Mouse (Mus musculus) neural tube, embryonic 11.5 days (tissue): ENCODE measurements at regions not wholly inside any gene's neighbourhood (a gene's known extent, or its start where the extent isn't known, plus 50 kb on each side); places are given as distances from the start of the nearest gene placed in this dataset.

Experiments used
- ATAC-seq: fragments of 200-750 bp; cut with Nextera tagmentation; 2 replicates; pipeline ENCODE4 v1.8.0; 2017; ENCODE audit warnings: moderate number of reproducible peaks, mild to moderate bottlenecking, moderate TSS enrichment, moderate library complexity; ENCODE audit not compliant: insufficient read depth, low FRiP score, low TSS enrichment
- DNase-seq: peaks from one replicate; pipeline ENCODE4 v3.0.0-alpha.2; 2015; ENCODE audit warnings: low spot score
- H3K27ac ChIP-seq: fragments of 300-500 bp; sonication (generic); 2 replicates; pipeline ENCODE4 v1.5.1; 2014; ENCODE audit warnings: low read depth, mild to moderate bottlenecking, low read length
- H3K27me3 ChIP-seq: fragments of 300-500 bp; sonication (generic); 2 replicates; pipeline ENCODE4 v1.6.1; 2014; ENCODE audit warnings: mild to moderate bottlenecking, low read length, mixed read lengths; ENCODE audit not compliant: control insufficient read depth, insufficient read depth
- H3K36me3 ChIP-seq: fragments of 300-500 bp; sonication (generic); 2 replicates; pipeline ENCODE4 v1.6.1; 2014; ENCODE audit warnings: mild to moderate bottlenecking, low read length, moderate library complexity, mixed read lengths; ENCODE audit not compliant: control insufficient read depth, insufficient read depth
- H3K4me1 ChIP-seq: fragments of 300-500 bp; sonication (generic); 2 replicates; pipeline ENCODE4 v1.6.1; 2014; ENCODE audit warnings: low read length, mixed read lengths; ENCODE audit not compliant: control insufficient read depth, insufficient read depth
- H3K4me2 ChIP-seq: fragments of 300-500 bp; sonication (generic); 2 replicates; pipeline ENCODE4 v1.6.1; 2014; ENCODE audit warnings: low read depth, mild to moderate bottlenecking, moderate library complexity
- H3K4me3 ChIP-seq: fragments of 300-500 bp; sonication (generic); 2 replicates; pipeline ENCODE4 v1.5.1; 2014; ENCODE audit warnings: low read depth, low read length
- H3K9ac ChIP-seq: fragments of 300-500 bp; sonication (generic); 2 replicates; pipeline ENCODE4 v1.6.1; 2014; ENCODE audit warnings: mild to moderate bottlenecking, low read length
- H3K9me3 ChIP-seq: fragments of 300-500 bp; sonication (generic); 2 replicates; pipeline ENCODE4 v1.6.1; 2016; ENCODE audit warnings: low read length; ENCODE audit not compliant: control insufficient read depth
- WGBS: fragments of 180-500 bp; shearing (Covaris S2); extraction: QIAGEN DNeasy Blood & Tissue Kit; methylation state at CpG from one replicate; pipeline ENCODE4 v1.1.7; 2014; 5-methylcytosine and 5-hydroxymethylcytosine counted together

DNA sequence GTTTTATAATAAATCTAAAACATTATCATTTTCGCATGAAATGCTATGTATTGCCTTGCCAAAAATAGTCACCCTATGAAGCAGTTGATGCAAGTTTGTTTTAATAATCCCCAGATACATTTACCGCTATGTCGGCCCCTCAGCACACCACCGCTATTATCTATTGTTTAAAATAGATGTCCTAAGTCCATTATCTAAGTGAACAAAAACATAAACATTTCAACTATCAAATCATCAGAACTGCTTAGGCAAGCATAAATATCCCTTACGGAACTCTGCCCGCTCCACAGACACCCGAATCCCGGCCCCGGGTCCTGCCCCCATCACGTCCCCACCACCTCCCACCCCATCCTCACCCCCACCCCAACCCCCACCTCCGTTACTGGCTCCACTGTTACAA is 196.8 kb upstream of the Paip1 start:
- no peaks in the 10 kb centered on the region for H3K4me1 ChIP-seq
- H3K27ac ChIP-seq: no peak overlapping the region
- no peak overlapping the region for H3K9ac ChIP-seq
- H3K4me3 ChIP-seq: no peak overlapping the region
- no peaks in the 10 kb centered on the region for H3K36me3 ChIP-seq
- H3K27me3 ChIP-seq: no peaks in the 10 kb centered on the region
- H3K9me3 ChIP-seq: no peaks in the 10 kb centered on the region
- WGBS: 93% methylated on average over 11 of the region's 11 CpGs
- H3K4me2 ChIP-seq: no peak overlapping the region
- DNase-seq (no peak), ATAC-seq (no peak)

DNA sequence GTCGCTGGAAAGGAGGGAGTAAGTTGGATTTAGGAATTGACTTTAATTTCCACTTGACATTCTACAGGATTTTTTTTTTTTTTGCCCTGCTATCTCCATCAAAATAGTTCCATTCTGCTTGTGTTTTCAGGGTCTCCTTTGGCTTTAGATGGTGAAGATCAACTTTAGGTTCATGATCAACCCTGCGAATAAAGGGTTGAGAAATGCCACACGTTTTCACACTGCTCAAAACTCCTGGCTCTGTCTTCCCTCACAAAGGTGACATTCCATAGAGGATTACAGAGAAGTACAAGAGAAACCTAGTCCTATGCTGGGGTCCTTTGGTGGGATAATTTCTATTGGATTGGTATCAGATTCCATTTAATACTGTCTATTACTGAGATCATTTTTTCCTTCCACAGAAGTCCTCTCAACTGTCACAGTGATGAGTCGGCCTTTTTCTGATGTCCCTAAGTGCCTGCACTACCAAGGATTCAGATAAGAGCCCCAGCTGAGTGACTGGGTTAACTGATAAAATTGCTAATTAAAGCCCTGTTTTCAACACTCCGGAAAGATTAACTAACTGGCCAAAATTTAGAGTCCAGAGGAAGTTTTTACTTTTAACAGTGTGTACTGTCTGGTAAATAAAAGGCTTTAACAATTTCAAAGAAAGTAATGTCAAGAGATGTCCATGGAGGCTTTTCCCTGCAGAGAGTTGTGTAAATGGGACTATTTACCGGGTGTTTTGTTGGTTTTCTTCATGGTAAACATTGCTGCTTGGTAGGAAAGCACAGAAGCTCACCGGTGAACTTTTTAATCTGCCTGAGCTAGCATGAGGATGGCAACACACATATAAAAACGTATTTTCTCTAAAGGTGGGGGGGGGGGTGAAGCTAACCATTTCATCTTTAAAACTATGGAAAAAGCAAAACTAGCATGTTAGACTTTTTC is 196.0 kb upstream of the Paip1 start:
- no peak overlapping the region for H3K4me3 ChIP-seq
- no peaks in the 10 kb centered on the region for H3K9me3 ChIP-seq
- no peak overlapping the region for H3K9ac ChIP-seq
- no peaks in the 10 kb centered on the region for H3K4me1 ChIP-seq
- DNase-seq (no peak), ATAC-seq (no peak)
- no peak overlapping the region for H3K4me2 ChIP-seq
- H3K27me3 ChIP-seq: no peaks in the 10 kb centered on the region
- no peaks in the 10 kb centered on the region for H3K36me3 ChIP-seq
- whole genome bisulfite sequencing: 71% methylated on average over 8 of the region's 8 CpGs
- no peak overlapping the region for H3K27ac ChIP-seq

DNA sequence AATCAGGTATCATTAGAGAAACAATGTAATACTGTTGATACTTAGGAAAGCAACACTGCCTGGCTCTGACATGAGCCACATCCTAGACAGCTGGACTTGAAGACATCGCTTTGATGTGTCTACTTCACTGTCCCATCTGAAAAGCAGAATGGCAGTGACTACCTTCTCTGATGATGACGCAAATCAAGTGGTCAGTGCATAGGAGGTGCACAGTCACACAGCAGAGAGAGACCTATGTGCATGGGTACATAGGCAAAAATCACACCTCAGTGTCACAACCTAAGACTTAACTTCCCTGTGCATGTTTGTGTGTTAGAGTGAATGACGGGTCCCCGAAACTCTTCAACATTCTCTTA is 195.4 kb upstream of the Paip1 start:
- DNase-seq (no peak), ATAC-seq (no peak)
- Histone ChIP-seq H3K27me3 (no peaks in the 10 kb centered on the region), H3K36me3 (no peaks in the 10 kb centered on the region), H3K4me2 (no peak overlapping the region), H3K27ac (no peak overlapping the region), H3K9me3 (no peaks in the 10 kb centered on the region), H3K4me1 (no peaks in the 10 kb centered on the region), H3K9ac (no peak overlapping the region), H3K4me3 (no peak overlapping the region)
- 79% methylated on average over 4 of the region's 4 CpGs for WGBS

DNA sequence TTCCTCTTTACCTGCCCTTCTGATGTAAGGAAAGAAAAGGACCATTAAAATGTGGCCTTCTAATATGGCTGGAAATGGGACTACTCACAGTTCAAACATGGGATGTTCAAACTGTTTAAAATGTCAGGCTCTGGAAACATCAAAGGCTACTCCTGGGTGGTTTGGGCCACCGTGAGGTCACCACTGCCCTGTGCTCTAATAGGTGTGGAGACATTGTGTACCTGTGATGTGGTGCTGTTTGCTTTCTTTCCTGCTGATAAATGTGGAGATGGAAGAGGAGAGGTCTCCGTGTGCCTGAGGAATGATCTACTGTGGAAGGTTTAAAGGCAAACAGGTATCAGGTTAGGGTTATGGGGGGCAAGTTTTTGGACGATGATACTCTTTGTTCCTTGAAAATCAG is 194.5 kb upstream of the Paip1 start:
- WGBS: 59% methylated on average over 3 of the region's 3 CpGs
- no peak for ATAC-seq
- H3K9ac ChIP-seq: no peak overlapping the region
- no peak overlapping the region for H3K4me2 ChIP-seq
- no peaks in the 10 kb centered on the region for H3K27me3 ChIP-seq
- no peaks in the 10 kb centered on the region for H3K9me3 ChIP-seq
- no peaks in the 10 kb centered on the region for H3K36me3 ChIP-seq
- no peak overlapping the region for H3K27ac ChIP-seq
- H3K4me1 ChIP-seq: no peaks in the 10 kb centered on the region
- no peak for DNase-seq
- H3K4me3 ChIP-seq: no peak overlapping the region

DNA sequence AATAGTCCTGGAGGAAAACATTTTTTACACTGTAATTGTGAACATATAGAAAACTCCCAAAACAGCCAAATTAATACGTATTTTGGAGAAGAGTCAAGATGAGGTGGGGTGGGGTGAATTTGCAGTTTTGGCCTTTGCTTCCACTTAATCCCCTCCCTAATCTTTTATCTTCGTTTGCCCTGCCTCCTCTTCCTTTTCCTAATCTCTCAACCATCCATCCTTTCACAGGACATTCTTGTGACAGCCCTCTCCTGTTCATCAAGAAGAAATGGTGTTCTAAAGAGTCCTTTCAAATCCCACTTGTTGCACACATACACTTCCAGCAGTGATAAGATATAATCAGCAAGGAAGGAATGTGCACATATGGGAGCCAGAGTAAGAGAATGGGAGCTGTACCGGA is 186.0 kb upstream of the Paip1 start:
- ATAC-seq: no peak
- no peak overlapping the region for H3K4me3 ChIP-seq
- H3K4me2 ChIP-seq: no peak overlapping the region
- no peaks in the 10 kb centered on the region for H3K4me1 ChIP-seq
- H3K9me3 ChIP-seq: no peaks in the 10 kb centered on the region
- no peak overlapping the region for H3K27ac ChIP-seq
- H3K9ac ChIP-seq: no peak overlapping the region
- DNase-seq: no peak
- H3K36me3 ChIP-seq: no peaks in the 10 kb centered on the region
- WGBS: 71% methylated on average over 3 of the region's 3 CpGs
- H3K27me3 ChIP-seq: no peaks in the 10 kb centered on the region

DNA sequence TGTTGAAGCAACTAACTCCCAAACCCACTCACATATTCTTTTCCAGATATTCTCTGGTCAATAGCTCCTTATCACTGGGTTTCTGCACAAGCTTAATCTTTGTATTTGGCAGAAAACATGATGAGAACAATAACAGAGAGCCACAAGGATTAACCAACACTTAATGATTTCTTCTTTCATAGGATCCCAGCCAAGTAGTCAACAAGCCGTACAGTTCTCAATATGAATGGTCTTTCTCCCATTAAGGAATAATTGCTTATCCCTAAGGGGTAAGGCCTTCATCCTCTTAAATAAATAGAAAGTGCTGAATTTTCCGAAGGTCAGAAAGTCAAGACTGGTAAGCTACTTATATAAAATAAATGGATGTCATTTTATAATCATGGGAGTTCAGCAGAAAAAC is 181.3 kb upstream of the Paip1 start:
- H3K4me2 ChIP-seq: no peak overlapping the region
- H3K27me3 ChIP-seq: no peaks in the 10 kb centered on the region
- no peak for DNase-seq
- ATAC-seq: no peak
- H3K27ac ChIP-seq: no peak overlapping the region
- H3K9ac ChIP-seq: no peak overlapping the region
- 87% methylated on average over 2 of the region's 2 CpGs for WGBS
- no peaks in the 10 kb centered on the region for H3K4me1 ChIP-seq
- no peaks in the 10 kb centered on the region for H3K9me3 ChIP-seq
- H3K36me3 ChIP-seq: no peaks in the 10 kb centered on the region
- H3K4me3 ChIP-seq: no peak overlapping the region

DNA sequence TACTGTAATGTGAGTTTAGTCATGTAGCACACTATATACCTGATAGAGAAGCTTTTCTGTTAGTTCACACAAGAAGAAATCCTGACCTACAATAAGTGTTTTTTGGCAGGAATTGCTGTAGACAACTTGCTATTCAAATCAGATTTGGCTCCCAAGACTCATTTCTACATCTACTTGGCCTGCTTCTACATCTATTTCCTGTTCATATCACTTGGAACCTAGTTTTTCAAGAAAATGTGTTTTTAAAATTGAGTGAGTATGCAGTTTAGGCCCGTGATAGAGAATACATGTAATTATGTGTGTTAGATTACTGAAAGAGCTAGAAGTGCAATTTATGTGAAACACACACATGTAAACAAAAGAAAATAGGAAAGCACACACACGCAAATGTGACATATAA is 176.4 kb upstream of the Paip1 start:
- Histone ChIP-seq H3K27ac (no peak overlapping the region), H3K9me3 (no peaks in the 10 kb centered on the region), H3K9ac (no peak overlapping the region), H3K36me3 (no peaks in the 10 kb centered on the region), H3K27me3 (no peaks in the 10 kb centered on the region), H3K4me1 (no peaks in the 10 kb centered on the region), H3K4me2 (no peak overlapping the region), H3K4me3 (no peak overlapping the region)
- 94% methylated on average over 2 of the region's 2 CpGs for WGBS
- DNase-seq (no peak), ATAC-seq (no peak)

DNA sequence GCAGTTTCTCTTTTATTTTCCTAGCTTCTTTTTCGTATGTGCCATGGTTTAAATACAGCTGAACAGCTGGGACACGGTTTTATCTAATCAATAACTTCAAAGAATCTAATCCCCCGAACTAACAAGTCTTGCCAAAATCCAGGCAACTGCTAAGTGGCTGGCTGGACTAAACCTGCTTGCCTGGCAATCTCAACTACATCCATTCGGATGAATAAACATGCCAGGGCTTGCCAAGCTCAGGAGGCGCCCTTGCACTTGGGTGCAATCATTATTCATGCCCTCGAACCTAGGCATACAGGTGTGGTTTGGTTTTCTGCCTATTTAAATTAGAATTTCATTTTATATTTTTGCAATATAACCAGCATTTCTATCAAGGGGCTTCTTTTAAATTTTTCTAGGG is 172.1 kb upstream of the Paip1 start:
- Histone ChIP-seq H3K36me3 (no peaks in the 10 kb centered on the region), H3K9ac (no peak overlapping the region), H3K27ac (no peak overlapping the region), H3K4me1 (no peaks in the 10 kb centered on the region), H3K9me3 (no peaks in the 10 kb centered on the region; the same call in 1 of the 2 replicates), H3K27me3 (no peaks in the 10 kb centered on the region), H3K4me2 (no peak overlapping the region), H3K4me3 (no peak overlapping the region)
- no peak for DNase-seq
- ATAC-seq: no peak
- WGBS: 74% methylated on average over 6 of the region's 6 CpGs

DNA sequence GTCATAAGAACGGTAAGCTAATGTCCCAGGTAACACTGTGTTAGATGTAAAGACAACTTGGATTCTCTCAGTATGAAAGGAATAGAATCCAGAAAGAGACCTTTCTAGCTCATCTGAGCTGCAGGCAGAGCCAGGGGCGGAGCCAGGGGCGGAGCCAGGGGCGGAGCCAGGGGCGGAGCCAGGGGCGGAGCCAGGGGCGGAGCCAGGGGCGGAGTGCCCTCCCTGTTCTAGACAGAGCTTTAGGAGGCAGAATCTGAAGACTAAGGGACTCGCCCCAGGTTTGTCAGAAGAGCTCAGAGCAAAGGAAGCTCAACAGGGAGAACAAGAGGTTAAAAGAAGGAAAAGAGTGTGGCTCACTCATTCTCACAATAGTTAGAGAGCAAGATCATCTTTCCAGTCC is 169.9 kb upstream of the Paip1 start:
- H3K36me3 ChIP-seq: no peaks in the 10 kb centered on the region
- 61% methylated on average over 9 of the region's 9 CpGs for WGBS
- ATAC-seq: no peak
- no peaks in the 10 kb centered on the region for H3K27me3 ChIP-seq
- no peak overlapping the region for H3K4me3 ChIP-seq
- no peaks in the 10 kb centered on the region; the same call in 1 of the 2 replicates for H3K9me3 ChIP-seq
- H3K4me1 ChIP-seq: no peaks in the 10 kb centered on the region
- H3K27ac ChIP-seq: no peak overlapping the region
- no peak for DNase-seq
- H3K4me2 ChIP-seq: no peak overlapping the region
- no peak overlapping the region for H3K9ac ChIP-seq
